Mouse (Mus musculus): Measurements from ENCODE around the gene Wdr43. TPM values are rescaled to one million over a fixed set of nuclear protein-coding genes. Genes with fewer than 3 reads are reported as not detected.
A peak's percentile ranks its signal among the peaks of the same experiment; 100 is the strongest.

The Wdr43 gene
- total RNA-seq, 4 experiments from 2014 or later = 26.4 to 29.4 (median 28.1) TPM

- DNase-seq (ENCODE audit: low spot score in 2 of 2) = peak; percentile 43 to 47
These were observed 47.1 kb downstream of the Wdr43 start for GRCm38 (mm10) chr17:71662751-71663250.

GRCm38 (mm10) chr17:71663491-71663890 is 47.8 kb downstream of the Wdr43 start:
- no peak for DNase-seq (ENCODE audit: low spot score in 2 of 2)

- DNase-seq (ENCODE audit: low spot score in 2 of 2) = no peak
These were observed 48.5 kb downstream of the Wdr43 start for GRCm38 (mm10) chr17:71664172-71664571.

GRCm38 (mm10) chr17:71665201-71665600 is 49.5 kb downstream of the Wdr43 start:
- DNase-seq (ENCODE audit: low spot score in 2 of 2) = no peak

- DNase-seq (ENCODE audit: low spot score in 2 of 2) = no peak
These were observed 53.8 kb downstream of the Wdr43 start for GRCm38 (mm10) chr17:71669511-71669910.

- no peak for DNase-seq (ENCODE audit: low spot score in 2 of 2)
These were observed 56.3 kb downstream of the Wdr43 start for GRCm38 (mm10) chr17:71671840-71672546.

- DNase-seq (ENCODE audit: low spot score in 2 of 2) = no peak
These were observed 57.4 kb downstream of the Wdr43 start, which contains the start of gene Togaram2 for GRCm38 (mm10) chr17:71673092-71673491. Gene Togaram2, plus strand, starts transcription at chr17:71673261.

- DNase-seq (ENCODE audit: low spot score in 2 of 2) = no peak
These were observed 58.2 kb downstream of the Wdr43 start for GRCm38 (mm10) chr17:71673936-71674335.

- DNase-seq (ENCODE audit: low spot score in 2 of 2) = no peak
These were observed 59.2 kb downstream of the Wdr43 start for GRCm38 (mm10) chr17:71674886-71675285.

- no peak for DNase-seq (ENCODE audit: low spot score in 2 of 2)
These were observed 66.0 kb downstream of the Wdr43 start for GRCm38 (mm10) chr17:71681666-71682065.

- DNase-seq (ENCODE audit: low spot score in 2 of 2) = no peak
These were observed 66.7 kb downstream of the Wdr43 start for GRCm38 (mm10) chr17:71682379-71682778.

GRCm38 (mm10) chr17:71683281-71683680 is 67.6 kb downstream of the Wdr43 start:
- DNase-seq (ENCODE audit: low spot score in 2 of 2) = no peak

- no peak for DNase-seq (ENCODE audit: low spot score in 2 of 2)
These were observed 68.5 kb downstream of the Wdr43 start for GRCm38 (mm10) chr17:71684103-71684608.

GRCm38 (mm10) chr17:71687436-71687835 is 71.7 kb downstream of the Wdr43 start:
- DNase-seq (ENCODE audit: low spot score in 2 of 2) = no peak

GRCm38 (mm10) chr17:71689903-71690302 is 74.2 kb downstream of the Wdr43 start:
- no peak for DNase-seq (ENCODE audit: low spot score in 2 of 2)

GRCm38 (mm10) chr17:71691361-71691875 is 75.7 kb downstream of the Wdr43 start:
- no peak for DNase-seq (ENCODE audit: low spot score in 2 of 2)

- DNase-seq (ENCODE audit: low spot score in 2 of 2) = no peak
These were observed 77.6 kb downstream of the Wdr43 start for GRCm38 (mm10) chr17:71693313-71693712.

- DNase-seq (ENCODE audit: low spot score in 2 of 2) = no peak
These were observed 78.1 kb downstream of the Wdr43 start for GRCm38 (mm10) chr17:71693780-71694179.

- DNase-seq (ENCODE audit: low spot score in 2 of 2) = no peak
These were observed 79.5 kb downstream of the Wdr43 start for GRCm38 (mm10) chr17:71695151-71695550.

- no peak for DNase-seq (ENCODE audit: low spot score in 2 of 2)
These were observed 80.1 kb downstream of the Wdr43 start for GRCm38 (mm10) chr17:71695716-71696315.

- peak; percentile 22 to 64 for DNase-seq (ENCODE audit: low spot score in 2 of 2)
These were observed 80.7 kb downstream of the Wdr43 start for GRCm38 (mm10) chr17:71696396-71696795.

GRCm38 (mm10) chr17:71697896-71698618 is 82.4 kb downstream of the Wdr43 start:
- peak; percentile 38 to 70 for DNase-seq (ENCODE audit: low spot score in 2 of 2)

Data from gastrocnemius, adult 8-10 months (tissue).